Mouse (Mus musculus) kidney, adult 8-10 months (tissue): ENCODE results near the gene Capn15.

Experiments used
- DNase-seq, 2 experiments: peaks; one replicate each; pipeline ENCODE4 v3.0.0; 2022

Capn15 gene

DNA sequence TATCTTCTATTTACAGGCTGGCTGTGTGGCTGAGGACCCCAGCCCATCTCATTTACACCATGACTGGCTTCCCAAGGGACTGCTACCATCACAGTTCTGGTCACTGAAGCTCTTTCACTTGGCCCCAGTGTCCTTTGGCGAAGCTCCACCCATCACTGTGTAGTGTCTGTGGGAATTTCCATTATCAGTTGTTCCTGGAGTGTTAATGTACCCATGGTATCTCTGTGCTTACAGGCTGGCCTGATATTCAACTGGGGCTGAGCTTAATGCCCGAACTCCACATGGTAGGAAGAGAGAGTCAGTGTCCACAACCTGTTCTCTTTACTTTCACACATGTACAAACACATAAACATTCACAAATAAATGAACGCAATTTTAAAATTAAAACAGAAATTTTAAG is 7.9 kb upstream of the Capn15 start:
- no peak for DNase-seq

GRCm38 (mm10) chr17:25992274-25992673 is 6.7 kb upstream of the Capn15 start:
- no peak for DNase-seq

- DNase-seq: no peak
Measured at GRCm38 (mm10) chr17:25990331-25990730, 4.7 kb upstream of the Capn15 start.

DNA sequence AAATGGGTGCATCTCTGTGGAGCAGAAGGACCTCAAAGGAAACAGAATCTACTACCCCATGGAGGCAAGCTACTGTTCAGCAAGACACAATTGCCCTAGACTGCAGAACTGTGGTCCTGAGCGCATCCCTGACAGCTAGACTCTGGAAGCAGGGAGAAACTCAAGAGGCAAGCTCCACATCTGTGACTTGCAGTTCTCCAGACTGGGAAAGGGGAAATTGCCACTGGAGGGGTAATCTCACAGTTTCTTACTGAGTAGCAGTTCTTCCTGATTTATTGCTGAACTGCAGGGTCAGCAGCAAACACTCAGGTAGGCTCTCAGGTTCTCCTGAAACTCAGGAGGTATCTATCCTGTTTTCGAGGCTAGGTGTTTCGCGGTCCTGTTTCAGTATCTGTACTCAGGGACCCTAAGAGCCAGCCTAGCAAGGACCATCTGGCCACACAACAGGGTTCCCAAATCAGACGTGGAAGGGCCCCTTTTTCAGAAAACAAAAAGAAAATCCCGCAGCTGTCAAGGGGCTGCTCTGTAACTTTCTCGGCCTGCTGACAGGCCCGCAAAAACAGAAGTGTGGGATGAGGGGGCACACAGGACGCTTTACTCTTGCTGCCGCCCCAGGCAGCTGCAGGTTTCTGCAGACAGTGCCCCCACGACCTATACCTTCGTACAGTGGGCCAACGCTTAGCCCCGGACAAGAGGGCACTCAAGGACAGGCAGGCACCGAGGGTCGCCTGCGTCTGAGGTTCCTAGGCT is 865 bp downstream of the Capn15 start:
- no peak for DNase-seq

- DNase-seq: no peak
Measured at GRCm38 (mm10) chr17:25984066-25984465, 1.5 kb downstream of the Capn15 start.

DNA sequence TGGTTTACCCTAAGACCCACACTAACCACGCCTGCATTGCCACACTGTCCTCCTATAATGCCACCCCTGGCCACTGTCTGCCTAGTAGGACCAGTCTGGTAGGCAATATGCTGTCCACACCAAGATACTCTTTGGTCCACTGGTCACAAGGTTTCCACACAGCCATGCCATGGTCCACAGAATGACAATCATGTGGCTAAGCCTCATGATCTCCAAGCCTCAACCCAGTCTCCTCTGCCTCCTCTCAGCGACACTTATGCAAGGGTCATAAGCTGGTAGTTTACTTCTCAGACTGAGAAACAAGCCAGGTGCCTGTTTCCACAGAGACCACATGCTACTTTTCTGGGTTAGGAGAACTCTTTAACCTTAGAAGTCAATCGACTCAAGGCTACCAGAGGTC is 2.7 kb downstream of the Capn15 start:
- DNase-seq: no peak

DNA sequence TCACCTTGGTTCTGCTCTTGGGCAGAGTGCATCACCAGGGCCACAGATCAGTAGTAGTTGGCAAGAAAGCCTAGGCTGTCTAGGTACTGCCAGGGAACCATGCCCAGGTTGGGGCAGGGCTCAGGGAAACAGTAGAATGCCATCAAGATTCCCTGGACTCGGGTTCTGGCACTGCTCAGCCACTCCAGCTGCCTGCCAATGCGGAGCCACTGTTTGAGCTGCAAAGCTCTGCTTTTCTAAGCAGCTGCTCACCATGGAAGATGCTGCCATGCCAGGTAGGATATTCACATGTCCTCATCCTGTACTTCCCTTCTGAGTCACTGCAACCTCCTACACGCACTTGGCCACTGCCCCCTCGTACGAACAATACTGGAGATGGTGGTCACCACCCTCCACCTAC is 4.7 kb downstream of the Capn15 start:
- DNase-seq: peak; percentile 52 to 54

GRCm38 (mm10) chr17:25979829-25980738 is 5.5 kb downstream of the Capn15 start:
- peak; percentile 34 to 53 for DNase-seq

- DNase-seq: no peak
Measured at GRCm38 (mm10) chr17:25970954-25971707, 14.5 kb downstream of the Capn15 start.

GRCm38 (mm10) chr17:25970448-25970847 is 15.1 kb downstream of the Capn15 start:
- DNase-seq: no peak

DNA sequence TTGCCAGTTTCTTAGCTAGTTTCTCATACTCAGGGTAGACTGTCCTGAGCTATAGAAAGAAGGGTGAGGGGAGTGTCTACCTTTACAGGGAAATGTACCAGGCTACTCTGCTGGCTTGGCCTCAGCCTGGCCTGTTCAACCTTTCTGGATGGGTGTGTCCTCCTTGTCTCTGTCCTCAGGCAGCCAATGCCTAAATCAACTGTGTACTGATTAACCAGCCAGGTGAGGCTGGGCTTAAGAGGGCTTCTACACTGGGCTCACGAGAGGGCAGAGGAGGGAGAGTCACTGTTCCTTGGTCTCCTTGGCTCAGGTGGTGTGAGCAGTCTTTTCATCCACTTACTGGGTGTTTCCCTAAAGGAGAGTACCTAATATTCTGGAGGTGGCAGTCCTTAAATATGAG is 17.4 kb downstream of the Capn15 start:
- peak; percentile 66 to 82 for DNase-seq

- DNase-seq: no peak
Measured at GRCm38 (mm10) chr17:25967652-25968051, 17.9 kb downstream of the Capn15 start.

DNA sequence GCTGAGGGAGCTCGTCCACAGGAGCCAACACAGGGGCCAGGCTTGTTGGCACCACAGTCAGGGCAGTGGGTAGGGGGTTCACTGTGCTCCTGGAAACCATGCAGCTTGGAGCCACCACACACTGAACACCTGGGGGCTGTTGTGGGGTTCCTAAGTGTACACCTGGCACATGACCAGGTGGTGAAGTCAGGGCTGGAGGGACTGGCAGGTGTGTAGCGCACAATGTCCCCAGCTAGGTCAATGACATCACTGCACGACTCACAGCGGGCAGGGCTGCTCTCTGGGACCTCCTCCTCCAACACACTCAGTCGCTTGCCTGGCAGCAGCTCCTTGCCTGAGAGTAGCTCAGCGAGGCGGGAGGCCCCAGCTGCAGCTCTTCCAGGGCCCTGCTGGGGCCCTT is 21.3 kb downstream of the Capn15 start:
- DNase-seq: no peak

DNA sequence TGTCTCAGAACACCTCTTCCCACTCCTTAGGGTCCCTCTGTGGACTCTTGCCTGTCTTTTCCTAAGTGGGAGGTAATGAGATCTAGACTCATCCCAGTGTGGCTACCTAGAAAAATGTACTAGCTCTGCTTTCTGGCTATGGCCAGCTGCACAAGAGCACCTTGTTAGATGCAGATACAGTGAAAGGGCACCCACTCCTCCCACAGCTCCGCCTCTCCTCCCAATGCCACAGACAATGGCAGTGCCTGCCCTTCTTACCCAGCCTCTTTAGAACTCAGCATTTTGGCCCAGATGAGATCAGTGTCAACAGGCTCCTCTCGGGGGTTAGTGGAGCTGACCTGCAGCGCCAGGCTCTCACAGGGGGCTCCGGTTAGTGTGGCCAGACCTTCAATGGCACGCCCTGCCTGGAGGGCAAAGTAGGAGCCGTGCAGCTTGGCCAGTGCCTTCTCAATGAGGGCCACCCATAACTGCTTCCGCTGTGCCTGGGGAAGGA is 23.1 kb downstream of the Capn15 start:
- DNase-seq: no peak

DNA sequence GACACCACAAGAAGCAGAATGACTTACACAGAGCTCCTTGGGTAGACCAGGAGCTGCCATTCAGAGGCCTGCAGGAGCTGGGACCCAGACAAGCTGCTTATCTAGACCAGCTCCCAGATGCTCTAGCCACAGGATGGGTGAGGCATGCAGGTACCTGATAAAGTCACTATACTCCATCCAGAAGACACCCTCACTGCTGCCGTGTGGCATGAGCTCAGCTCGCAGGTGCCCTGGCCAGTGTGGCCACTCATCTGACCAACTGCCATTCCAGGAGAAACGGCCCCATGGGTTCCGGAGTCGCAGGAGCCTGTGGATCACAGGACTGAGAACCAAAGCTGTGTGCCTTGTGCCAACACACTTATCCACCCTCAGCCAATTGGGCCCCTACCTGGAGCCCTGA is 24.0 kb downstream of the Capn15 start:
- no peak for DNase-seq

- no peak for DNase-seq
Measured at GRCm38 (mm10) chr17:25959630-25960467, 25.7 kb downstream of the Capn15 start.

DNA sequence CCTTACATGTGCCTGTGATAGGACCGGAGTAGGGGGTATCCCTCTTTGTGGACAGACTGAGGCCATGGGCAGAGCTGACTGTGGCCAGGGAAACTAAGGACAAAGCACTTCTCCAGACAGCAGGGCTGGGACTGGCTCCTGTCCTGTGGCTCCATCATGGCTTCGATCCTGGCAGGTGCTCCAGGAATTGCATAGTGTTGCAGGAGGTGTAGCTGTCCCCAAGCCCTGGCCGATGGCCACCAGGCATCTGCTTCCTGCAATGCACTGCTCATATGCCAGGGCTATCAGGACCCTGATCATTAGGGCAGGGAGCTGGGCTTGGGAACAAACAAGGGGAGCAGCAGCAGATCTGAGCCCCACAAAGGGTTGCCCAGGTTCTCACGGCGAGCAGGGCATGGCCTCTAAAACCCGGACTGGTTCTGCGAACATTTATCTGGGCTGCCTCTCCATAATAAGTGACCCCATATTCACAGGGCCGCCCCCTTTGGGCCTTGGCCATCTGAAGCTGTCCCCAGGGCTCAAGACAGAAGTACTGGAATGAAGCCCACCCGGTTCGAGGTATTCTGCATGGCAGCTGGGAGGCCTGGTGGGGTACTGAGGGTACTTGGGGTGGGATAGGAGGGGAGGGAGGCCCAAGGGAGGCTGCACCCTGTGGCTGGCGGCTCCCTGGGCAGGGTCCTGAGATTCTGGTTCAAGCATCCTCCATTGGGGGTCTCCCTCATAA is 26.7 kb downstream of the Capn15 start:
- DNase-seq: no peak

DNA sequence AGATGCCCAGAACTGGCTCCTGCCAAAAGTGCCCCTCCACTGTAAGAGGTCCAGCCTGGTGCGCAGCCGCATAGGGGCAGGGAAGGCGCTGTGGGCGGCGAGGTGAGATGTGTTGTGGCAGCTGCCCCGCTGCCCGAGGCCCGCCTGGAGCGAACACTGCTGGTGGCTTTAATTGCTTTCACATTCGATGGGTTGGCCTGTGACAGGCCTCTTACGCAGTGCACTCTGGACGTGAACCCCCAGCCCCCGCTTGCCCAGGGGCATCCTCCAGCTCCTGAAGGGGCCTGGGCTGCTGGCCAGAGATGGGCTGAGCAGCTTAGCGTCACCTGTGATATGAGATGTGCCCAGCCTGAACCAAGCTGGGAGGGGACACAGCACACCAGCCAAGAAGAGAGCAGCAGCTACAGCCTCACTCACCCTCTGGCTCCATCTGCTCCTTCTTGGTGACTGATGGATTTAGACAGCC is 28.0 kb downstream of the Capn15 start:
- DNase-seq: no peak

GRCm38 (mm10) chr17:25956631-25957030 is 29.0 kb downstream of the Capn15 start:
- no peak for DNase-seq

- DNase-seq: no peak
Measured at GRCm38 (mm10) chr17:25956201-25956600, 29.4 kb downstream of the Capn15 start.

DNA sequence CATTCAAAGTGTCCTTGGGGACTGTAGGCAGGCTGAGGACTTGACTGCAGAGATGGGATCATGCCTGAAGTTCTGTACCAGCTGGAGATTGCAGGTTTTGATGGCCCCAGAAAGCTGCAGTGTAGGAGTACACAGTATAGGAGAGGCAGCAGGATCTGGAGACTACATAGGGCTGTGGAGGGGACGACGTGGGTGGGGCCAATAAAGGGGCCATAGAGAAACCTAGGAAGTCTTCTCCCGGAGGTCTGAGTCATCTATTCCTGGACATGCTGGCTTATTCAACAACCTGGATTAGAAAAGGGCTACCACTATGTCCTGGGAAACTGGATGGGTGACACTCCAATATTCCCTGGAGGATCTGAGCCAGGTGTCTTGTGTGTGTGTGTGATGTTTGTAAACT is 29.9 kb downstream of the Capn15 start:
- no peak for DNase-seq
